Comparison of ENCODE assay signal across 10 mouse cellular contexts in genomic region chr8:84793791-84794485, GRCm38 (mm10). TPM values are rescaled to one million over a fixed set of nuclear protein-coding genes. Genes with fewer than 3 reads are reported as not detected.
A peak's percentile ranks its signal among the peaks of the same experiment; 100 is the strongest.
DNase-seq lines count a peak whose midpoint lies in the region; ATAC-seq and TF ChIP-seq lines count a peak whose summit lies in the region.
"Had no signal": no experiment of that assay in that cellular context is flagged by ENCODE, and none has a peak within 500 bp of the region (broad histone marks: within the 10 kb centered on the region; RNA-seq: fewer than 3 reads in every experiment).

No protein-coding gene starts in this region.

- peaks cover 67% of the 10 kb centered on the region for H3K4me1 ChIP-seq in stomach, embryonic 16.5 days (ENCODE audit: control insufficient read depth, insufficient read depth, low read length)

- intact Hi-C loops in left cerebral cortex, adult 2 months (cut with DNase I) = no loop called here

- H3K36me3 ChIP-seq in stomach, embryonic 16.5 days (ENCODE audit: control insufficient read depth, insufficient read depth, low read length) = no peaks in the 10 kb centered on the region

- peak; percentile 60 to 64 for DNase-seq in left cerebral cortex, adult 2 months (ENCODE audit: extremely low spot score in 1 of 2, low spot score in 2 of 2)
- no peak for DNase-seq in left cerebral cortex, adult 11 months (ENCODE audit: low spot score)
- peak; percentile 72 to 87 for DNase-seq in cerebellum, adult 18-20 months
- peak; percentile 60 for DNase-seq in gastrocnemius, postnatal 10 days
- peak; percentile 80 to 84 for DNase-seq in layer of hippocampus, postnatal 10 days (ENCODE audit: low spot score in 2 of 2)
- DNase-seq in spleen, postnatal 14 days (ENCODE audit: low spot score in 2 of 2) = no peak
- DNase-seq in embryo, embryonic 9.5 days (ENCODE audit: extremely low spot score) = no peak

- H3K9me3 ChIP-seq in stomach, embryonic 16.5 days (replicated peaks; ENCODE audit: control insufficient read depth, low read length) = no peaks in the 10 kb centered on the region
- H3K9me3 ChIP-seq: G1E; megakaryocyte, embryonic 14.5 days had no signal

- WGBS in stomach, embryonic 16.5 days = 56% methylated on average over 13 of the region's 13 CpGs

- 0 out of 2 replicates have a peak, but pooled peaks cover 4% of the 10 kb centered on the region for H3K27me3 ChIP-seq in stomach, embryonic 16.5 days (ENCODE audit: control insufficient read depth, insufficient read depth, low read length)

- H3K27ac ChIP-seq in left cerebral cortex, adult 2 months = peak overlapping the region; percentile 99
- H3K27ac ChIP-seq in stomach, embryonic 16.5 days (ENCODE audit: low read length) = peak overlapping the region; percentile 75

- peak overlapping the region; percentile 36 for H3K4me2 ChIP-seq in stomach, embryonic 16.5 days (ENCODE audit: low read depth, low read length)

- peak overlapping the region; percentile 27 for H3K4me3 ChIP-seq in left cerebral cortex, adult 2 months
- peak overlapping the region; percentile 9 for H3K4me3 ChIP-seq in stomach, embryonic 16.5 days (replicated peaks; ENCODE audit: low read length)
- H3K4me3 ChIP-seq: megakaryocyte, embryonic 14.5 days had no signal

- no peak for TF ChIP-seq CTCF in left cerebral cortex, adult 2 months (IDR thresholded peaks at IDR 0.05)

- peak; percentile 77 for ATAC-seq in stomach, embryonic 16.5 days (ENCODE audit: insufficient read depth, low FRiP score)

- H3K9ac ChIP-seq in stomach, embryonic 16.5 days (ENCODE audit: low read length) = peak overlapping the region; percentile 55

RNA-seq across cellular contexts. Expression of gene Nfix, which starts 6.2 kb away (rescaled TPM):
- total RNA-seq in left cerebral cortex, adult 2 months (2021) = 100 to 1,000 TPM; 347 to 350 TPM
- 100 to 1,000 TPM; 598 to 734 TPM for total RNA-seq in gastrocnemius, postnatal 10 days (2021)
- total RNA-seq in layer of hippocampus, postnatal 10 days (2021) = 100 to 1,000 TPM; 607 to 678 TPM
- 36.5 and 37.8 TPM in 2 replicates for polyA plus RNA-seq in stomach, embryonic 16.5 days (2015; fragmentation: Nextera tagmentation; extraction: Ambion mirVana)

RNA-seq across cellular contexts. Expression of gene Dand5, which starts 28.7 kb away (rescaled TPM):
- total RNA-seq in left cerebral cortex, adult 2 months (2021) = 10 to 100 TPM in 1 of 2 experiments, 1 to 10 TPM in 1; 9.7 to 11.1 TPM
- total RNA-seq in gastrocnemius, postnatal 10 days (2021) = 1 to 10 TPM; 5.8 to 7.3 TPM
- total RNA-seq in layer of hippocampus, postnatal 10 days (2021) = 1 to 10 TPM; 6.7 to 7.4 TPM
- 6.0 and 7.2 TPM in 2 replicates for polyA plus RNA-seq in stomach, embryonic 16.5 days (2015; fragmentation: Nextera tagmentation; extraction: Ambion mirVana)

RNA-seq across cellular contexts. Expression of gene Gadd45gip1, which starts 37.4 kb away (rescaled TPM):
- 10 to 100 TPM; 23.9 to 25.8 TPM for total RNA-seq in left cerebral cortex, adult 2 months (2021)
- 10 to 100 TPM; 30.3 to 33.4 TPM for total RNA-seq in gastrocnemius, postnatal 10 days (2021)
- total RNA-seq in layer of hippocampus, postnatal 10 days (2021) = 10 to 100 TPM; 18.6 to 19.8 TPM
- 42.0 and 49.5 TPM in 2 replicates for polyA plus RNA-seq in stomach, embryonic 16.5 days (2015; fragmentation: Nextera tagmentation; extraction: Ambion mirVana)

RNA-seq across cellular contexts. Expression of gene Rad23a, which starts 46.5 kb away (rescaled TPM):
- total RNA-seq in left cerebral cortex, adult 2 months (2021) = 10 to 100 TPM; 77.7 to 77.8 TPM
- 100 to 1,000 TPM; 124 to 130 TPM for total RNA-seq in gastrocnemius, postnatal 10 days (2021)
- 10 to 100 TPM; 55.5 to 64.9 TPM for total RNA-seq in layer of hippocampus, postnatal 10 days (2021)
- 106 and 122 TPM in 2 replicates for polyA plus RNA-seq in stomach, embryonic 16.5 days (2015; fragmentation: Nextera tagmentation; extraction: Ambion mirVana)

RNA-seq across cellular contexts. Expression of gene Calr, which starts 52.8 kb away (rescaled TPM):
- total RNA-seq in left cerebral cortex, adult 2 months (2021) = 100 to 1,000 TPM; 459 to 496 TPM
- 100 to 1,000 TPM; 234 to 286 TPM for total RNA-seq in gastrocnemius, postnatal 10 days (2021)
- 100 to 1,000 TPM; 444 to 464 TPM for total RNA-seq in layer of hippocampus, postnatal 10 days (2021)
- 1,028 and 1,118 TPM in 2 replicates for polyA plus RNA-seq in stomach, embryonic 16.5 days (2015; fragmentation: Nextera tagmentation; extraction: Ambion mirVana)

Comparison
In these comparisons a context has a peak if more than half of its experiments do, and no peak if none do; other contexts are left out.
1. DNase-seq: peak in left cerebral cortex, adult 2 months (2 of 2), cerebellum, adult 18-20 months (2 of 2), gastrocnemius, postnatal 10 days (single experiment) and layer of hippocampus, postnatal 10 days (2 of 2); none in left cerebral cortex, adult 11 months (single experiment), spleen, postnatal 14 days (0 of 2) and embryo, embryonic 9.5 days (single experiment).